Mouse (Mus musculus) testis, postnatal 14 days (tissue): ENCODE data around the gene Cacna1c.

Experiments used
- DNase-seq: peaks from one replicate; pipeline ENCODE4 v3.0.0; 2021; ENCODE audit warnings: low spot score

The Cacna1c gene

DNA sequence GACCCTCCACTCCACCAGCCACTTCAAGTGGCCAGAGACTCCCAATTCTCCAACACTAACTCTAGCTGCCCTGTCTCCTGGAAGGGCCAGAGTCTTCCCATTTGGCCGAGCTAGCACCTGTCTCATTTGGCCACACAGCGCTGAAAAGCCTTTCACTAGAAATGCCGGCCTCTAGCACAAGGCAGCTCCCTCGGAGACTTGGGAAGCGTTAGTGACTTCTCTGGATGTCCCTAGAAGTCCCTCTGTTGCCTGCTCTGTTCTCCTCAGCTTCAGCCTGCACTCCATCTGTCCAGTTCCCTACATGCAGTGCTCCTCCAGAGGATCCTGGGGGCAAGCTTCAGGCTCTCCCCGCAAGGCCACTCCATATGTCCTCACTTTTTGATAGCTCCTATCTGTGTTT is 101.1 kb downstream of the Cacna1c start:
- DNase-seq: no peak

DNA sequence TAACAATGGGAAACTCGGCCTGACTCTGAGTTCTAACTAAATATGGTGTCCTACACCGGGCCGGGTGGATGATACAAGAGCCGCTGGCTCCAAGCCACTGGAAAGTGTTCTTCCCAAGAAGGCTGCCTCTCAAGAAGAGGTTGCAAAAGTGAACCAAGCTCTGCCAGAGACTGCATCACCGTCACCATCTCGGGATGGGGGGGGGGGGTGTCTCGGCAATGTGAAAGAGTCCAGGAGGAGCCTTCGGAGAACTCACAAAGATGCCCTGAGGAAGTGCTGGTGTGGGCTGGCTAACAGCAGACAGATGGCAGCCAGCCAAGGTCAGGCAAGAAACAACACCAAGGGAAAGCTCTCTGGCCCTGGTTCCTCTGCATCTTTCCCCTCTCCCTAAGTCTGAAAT is 107.0 kb downstream of the Cacna1c start:
- DNase-seq: peak; percentile 41

DNA sequence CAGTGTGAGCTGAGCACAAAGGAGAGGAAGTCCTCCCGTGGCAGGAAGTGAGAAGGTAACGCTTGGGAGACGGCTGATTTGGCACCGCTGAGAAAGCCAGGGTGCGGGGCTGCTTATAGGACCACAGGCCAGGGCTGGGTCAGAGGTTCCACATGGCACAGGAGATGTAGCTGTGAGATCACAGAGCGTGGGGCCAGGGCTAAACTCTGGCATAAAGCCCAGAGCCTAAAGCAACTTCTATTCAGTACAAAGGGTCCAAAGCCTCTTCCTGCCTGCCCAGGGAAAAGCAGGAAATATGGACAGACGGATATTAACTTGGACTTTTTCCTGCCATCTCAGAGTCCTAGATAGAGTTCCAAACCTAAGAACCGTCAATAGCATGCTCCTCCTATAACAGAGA is 107.8 kb downstream of the Cacna1c start:
- DNase-seq: no peak

DNA sequence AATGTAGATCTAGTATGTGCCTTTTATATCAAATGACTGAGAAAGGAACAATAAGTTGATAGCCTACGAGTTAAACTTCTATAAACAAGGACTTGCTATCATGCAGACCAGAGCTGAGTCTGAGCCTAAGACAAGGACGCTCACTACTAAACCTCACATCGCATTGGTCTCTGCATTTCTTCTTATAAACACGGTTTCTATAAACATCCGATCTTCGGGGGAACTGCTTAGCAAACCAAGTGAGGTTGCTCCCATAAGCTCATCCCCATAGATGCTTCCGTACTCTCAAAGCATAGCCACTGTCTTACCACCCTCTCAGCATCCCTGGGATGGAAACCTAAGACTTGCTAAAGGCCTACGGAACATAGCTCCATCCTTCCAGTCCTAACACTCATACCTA is 108.3 kb downstream of the Cacna1c start:
- DNase-seq: no peak

DNA sequence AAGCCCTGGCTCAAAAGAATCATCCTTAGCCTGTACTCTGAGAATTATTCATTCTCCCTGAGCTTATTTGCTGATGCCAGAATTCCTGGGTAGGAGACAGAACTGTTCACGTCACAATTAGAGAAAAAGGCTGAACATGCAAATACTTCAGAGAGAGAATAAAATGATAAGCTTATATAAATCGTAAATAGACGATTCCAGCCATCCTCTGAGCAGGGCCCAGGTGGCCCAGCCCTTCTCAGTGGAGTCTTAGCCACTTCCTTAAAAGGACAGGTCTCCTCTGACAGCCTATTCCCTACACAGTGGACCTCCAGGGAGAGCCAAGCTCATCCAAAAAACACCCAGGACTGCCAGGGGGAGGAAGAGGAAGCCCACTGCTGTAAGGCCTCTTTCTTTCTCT is 110.4 kb downstream of the Cacna1c start:
- DNase-seq: no peak

DNA sequence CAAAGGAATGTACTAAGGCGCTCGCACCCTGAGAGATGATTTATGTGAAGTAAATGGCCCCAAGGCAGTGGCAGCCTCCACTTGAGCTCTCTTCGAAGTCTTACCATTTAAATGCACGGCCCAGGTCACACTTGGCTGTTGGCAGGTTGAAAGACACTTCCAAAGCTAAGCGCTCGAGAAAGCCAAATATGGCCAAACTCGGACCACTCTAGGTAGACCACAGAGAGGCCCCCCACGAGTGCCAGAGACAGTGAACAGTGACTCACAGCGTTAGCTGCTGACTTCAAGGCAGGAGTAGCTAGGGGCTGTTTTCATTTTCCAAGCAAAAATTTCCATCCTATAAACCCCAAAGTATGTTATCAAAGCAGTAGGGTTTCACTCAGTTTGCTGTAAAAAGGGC is 111.7 kb downstream of the Cacna1c start:
- DNase-seq: no peak

DNA sequence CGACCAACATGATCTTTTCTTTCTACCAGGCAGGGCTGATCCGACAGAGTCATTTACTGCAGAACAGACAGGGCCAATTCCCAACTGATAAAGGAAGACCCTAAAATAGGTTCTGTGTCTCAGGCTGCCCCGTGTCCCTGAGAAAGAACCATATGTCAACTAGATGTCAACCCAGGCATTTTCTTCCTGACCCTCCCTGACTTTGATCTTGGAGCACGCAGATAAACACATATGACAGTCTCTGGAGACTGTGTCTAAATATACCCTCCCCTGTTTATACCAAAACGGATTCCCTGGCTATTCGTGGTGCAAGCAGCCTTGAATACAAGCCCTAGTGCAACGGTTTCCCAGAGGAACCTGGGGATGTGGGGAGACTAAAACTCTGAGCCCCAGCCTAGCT is 112.7 kb downstream of the Cacna1c start:
- DNase-seq: no peak

DNA sequence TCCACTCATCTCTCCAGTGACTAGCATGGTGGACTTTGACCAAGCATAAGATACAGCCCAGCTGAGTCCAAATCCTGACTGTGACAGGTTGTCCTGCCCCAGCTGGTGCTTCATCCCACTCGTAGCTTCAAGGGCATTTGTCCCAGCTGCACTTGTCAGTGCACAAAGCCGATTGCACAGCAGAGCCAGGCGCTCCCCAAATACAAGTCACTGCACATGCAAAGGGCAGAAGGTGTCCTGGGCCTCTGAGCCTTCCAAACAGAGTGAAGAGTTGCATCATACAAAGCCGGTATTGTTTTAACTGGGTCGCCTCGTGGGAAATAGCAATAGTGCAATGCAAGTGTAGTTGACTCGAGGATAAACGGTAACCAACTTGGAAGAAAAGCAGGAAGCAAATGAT is 113.6 kb downstream of the Cacna1c start:
- DNase-seq: no peak

DNA sequence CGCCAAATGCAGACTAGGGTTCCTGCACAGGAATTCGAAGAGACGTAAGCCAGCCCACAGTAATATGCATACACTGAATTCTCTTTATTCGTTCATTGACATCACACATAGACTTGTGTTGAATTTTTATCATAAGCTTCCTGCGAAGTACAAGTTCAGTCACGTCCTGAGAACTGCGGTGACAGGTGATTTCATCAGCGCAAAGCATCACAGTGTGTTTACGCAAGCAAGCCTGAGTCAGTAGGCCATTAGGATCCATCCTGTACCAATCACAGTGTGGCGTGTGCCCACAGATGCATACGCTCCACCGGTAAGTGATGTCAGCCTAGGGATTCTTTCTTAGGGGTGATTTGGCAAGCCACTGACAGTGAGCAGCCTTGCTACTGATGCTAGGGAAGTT is 114.6 kb downstream of the Cacna1c start:
- DNase-seq: no peak

DNA sequence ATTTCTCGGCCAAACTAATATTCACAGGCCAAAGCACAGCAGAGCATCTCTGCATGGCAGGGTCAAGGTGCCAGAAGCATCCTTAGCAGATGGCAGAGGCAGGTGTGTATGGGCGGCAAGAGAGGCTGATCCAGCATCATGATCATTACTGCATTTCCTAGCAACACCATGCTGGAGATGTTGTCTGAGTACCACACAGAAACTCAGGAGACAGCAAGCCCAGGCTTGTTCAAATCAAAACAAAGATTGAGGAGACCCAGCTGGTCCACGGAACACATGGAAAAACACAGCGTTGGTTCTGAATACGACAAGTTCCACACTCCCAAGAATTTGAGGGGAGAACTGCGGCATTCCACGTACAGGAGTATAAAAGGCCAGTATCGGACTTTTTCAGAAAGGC is 116.6 kb downstream of the Cacna1c start:
- DNase-seq: no peak

DNA sequence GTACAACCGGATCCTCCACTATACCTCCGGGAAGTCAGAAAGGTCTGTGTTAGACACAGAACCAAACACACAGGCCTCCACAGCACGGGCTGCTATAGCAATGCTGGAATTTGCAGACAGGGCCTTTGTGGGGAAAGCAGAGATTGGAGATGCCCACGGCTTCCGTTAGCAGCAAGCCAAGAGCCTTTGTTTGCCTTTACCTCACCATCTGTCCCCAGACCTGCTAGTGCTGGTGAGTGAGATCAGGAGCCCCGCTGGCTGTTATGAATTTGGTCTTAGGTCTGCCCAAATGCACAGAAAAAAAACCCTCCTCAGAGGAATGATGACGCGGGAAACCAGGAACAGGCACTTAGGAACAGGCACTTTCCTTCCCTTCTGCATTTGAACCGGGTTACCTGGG is 117.3 kb downstream of the Cacna1c start:
- no peak for DNase-seq

DNA sequence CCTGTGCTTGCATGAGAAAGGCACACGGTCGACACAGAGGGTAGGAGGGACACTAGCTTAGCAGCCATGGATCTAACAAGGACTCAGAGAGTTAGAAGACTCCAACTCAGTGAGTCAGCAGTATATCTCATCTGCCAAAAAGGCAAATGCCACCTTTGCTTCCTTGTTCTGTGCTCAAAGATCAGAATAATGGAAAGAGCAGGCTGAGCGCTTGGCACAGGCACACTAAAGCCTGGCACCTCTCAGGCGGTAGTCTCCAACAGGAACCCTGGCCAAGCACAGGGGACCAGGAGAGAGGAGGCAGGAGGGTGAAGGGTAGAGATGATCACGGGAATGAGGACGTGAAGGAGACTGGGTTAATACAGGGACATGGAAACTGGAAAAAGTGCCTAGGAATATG is 119.0 kb downstream of the Cacna1c start:
- no peak for DNase-seq

DNA sequence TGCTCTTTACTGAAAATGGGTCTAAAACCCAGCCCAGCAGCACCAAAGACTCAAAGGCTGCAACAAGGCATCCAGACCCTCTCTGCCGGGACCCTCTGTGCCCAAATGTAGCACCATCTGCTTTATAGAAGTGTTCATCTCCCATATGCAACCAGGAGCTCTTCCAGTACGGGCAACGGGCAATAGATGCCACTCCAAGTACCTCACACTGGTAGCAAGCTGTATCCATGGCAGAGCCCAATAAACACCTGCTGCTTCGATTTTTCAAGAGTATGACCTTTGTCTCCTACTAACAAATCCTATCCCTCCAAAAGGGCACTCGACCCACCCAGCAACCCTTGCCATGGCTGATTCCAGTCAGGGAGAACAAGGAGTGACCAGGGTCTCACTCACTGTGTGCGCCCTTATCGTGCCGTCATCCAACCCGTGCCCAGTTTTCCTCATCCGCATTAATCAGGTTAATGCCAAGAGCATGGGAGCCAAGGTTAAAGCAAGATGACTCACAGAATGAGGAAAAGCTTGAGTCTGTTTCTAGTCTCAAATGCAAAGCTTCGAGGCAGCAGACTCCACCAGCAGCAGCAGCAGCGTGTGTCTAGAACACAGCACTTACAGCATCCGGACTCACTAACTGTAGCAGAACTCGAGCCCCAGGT is 122.7 kb downstream of the Cacna1c start:
- no peak for DNase-seq

DNA sequence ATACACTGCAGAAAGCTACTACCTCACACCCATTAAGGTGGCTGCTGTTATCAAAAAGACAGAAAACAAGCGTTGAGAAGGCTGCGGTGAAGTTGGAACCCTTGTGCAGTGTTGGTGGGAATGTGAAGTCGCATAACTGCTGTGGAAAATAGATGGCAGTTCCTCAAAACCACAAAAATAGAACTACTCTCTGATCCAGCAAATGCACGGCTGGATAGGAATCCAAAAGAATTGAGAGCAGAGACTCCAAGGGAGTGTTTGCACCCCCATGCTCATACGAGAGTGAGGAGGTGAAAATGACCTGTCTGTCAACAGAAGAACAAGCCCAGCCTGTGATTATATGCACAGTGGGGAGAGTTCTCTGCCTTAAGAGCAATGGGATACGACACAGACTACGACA is 123.4 kb downstream of the Cacna1c start:
- no peak for DNase-seq

DNA sequence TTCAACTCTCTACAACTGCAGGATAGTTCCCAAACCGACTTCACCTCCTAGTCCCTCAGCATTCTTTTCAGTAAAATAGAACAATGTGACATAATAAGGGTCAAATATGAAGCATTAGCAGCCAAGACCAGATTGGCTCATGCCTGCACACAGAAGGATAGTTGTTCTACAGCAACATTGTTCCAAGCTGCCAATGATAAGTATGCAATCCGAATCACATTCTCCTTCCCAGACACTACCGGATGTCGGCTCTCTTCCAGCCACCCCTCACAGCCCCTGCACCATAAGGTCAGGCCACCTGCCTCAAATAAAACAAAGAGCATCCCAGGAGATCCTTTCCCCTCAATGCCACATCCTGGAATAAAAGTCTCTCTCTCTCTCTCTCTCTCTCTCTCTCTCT is 125.4 kb downstream of the Cacna1c start:
- peak; percentile 35 for DNase-seq

DNA sequence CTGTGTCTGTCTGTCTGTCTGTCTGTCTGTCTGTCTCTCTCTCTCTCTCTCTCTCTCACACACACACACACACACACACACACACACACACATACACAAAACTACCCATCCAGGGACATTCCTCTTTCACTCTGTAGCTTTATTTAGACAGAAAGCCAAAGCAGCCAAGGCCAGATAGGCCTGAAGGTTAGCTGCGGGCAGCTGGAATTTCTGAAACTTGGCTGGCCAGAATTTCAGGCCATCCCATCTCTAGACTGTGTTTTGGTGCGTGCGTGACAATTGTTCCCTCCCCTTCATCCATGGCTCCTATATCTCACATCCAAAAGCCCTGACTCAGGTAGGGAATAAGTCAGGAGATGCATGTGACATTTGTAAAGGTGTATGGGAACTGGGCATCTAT is 125.9 kb downstream of the Cacna1c start:
- DNase-seq: no peak

DNA sequence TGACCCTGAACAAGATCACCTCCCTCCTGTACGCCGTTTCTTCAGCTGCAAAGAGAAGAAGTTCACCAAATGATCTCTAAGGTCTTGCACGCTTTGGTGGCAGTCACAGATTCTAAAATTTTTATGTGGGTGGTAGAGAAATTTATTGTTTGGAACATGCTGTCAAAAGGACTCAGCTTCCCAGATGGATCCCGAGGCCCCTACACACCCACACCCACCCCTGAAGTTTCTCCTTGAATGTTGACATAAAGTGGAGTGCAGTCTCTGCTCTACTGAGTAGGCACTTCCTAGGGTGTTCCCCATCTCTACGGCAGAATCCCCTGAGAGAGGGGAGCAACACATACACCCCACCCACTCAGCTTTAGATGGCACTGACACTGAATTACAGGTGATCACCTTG is 127.1 kb downstream of the Cacna1c start:
- DNase-seq: no peak

DNA sequence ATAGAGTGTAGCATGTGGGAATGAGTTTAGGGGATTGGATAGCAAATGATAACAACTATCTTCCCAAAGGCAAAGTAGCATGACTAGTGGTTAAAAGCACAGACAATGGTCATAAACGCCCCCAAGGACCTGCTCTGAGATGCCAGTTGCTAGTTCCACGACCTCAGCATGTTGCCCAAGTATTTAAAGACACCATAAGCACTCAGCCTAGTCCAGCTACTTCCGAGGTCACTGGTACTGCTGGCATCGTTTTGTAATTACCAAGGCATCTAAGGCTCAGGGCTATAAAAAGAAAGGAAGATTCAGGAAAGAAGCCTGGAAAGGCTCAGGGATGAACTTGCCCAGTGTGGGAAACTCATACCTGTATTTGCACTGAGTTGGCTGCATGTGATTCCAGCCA is 127.6 kb downstream of the Cacna1c start:
- DNase-seq: no peak

DNA sequence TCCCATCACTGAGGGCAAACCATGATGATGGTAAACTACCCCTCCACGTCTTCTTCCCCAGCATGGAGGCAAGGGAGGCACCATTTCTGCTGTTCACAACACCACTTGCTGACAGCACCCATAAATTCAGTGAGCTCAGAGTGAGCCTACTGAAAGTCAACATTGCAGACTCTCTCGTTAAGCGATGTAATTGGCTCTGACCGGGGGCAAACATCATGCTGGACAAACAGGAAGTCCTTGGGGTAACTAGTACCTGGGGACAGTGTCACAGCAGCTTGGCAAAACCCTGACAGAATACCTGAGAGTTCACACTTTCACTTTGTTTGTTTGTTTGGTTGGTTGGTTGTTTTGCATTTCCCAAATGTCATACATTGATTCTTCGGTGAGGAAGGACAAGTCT is 131.3 kb downstream of the Cacna1c start:
- DNase-seq: no peak

DNA sequence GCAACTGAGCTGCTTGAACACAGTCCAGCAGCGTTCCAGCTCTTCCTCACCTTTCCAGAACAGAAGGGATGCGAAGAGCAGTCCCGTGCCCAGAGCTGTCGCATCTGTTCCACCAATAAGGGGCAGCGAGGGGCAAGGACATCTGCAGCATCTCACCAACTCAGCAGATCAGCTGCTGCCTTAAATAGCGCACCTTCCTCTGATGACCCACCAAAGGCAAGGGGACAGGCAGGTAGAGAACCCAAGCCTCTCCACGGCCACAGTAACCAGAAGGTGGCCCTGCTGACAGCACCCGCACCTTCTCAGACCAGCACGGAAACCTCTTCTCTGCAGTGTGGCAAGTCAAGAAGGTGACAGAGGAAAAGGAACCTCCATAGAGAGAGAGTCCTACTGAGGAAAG is 131.8 kb downstream of the Cacna1c start:
- no peak for DNase-seq

DNA sequence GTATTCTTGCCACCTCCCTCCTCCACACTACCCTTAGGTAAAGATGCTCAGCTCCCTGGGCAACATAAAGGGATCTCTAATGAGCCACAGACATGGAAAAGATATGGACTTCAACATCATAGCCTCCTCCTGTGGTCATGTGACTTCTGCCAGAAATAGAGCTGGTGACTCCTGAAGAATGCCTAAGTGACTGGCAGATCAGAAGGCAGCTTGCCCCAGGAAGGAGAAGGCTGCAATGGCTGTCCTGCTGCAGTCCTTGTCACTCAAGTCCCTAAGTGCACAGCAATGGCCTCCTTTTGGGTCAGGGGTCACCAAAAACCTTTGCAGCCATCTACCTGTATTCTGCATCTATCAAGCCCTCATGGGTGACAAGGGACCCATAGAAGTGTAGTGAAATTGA is 133.5 kb downstream of the Cacna1c start:
- no peak for DNase-seq

DNA sequence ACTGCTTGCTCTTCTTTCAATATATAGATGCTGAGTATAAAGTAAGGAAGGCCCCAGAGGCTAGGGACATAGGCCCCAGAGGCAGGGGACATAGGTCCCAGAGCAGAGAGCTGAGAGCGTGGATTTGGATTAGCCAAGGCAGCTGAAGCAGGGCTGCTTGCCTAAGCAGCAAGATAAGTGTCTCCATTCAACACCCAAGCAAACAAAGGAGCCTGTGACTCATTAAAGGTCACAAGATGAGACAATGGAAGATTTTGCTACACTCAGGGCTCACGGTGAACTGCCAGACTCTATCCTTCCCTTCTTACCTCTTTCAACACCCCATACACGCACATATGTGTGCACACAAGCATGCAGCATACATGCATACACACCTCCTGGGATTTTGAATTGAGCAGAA is 137.3 kb downstream of the Cacna1c start:
- DNase-seq: no peak

DNA sequence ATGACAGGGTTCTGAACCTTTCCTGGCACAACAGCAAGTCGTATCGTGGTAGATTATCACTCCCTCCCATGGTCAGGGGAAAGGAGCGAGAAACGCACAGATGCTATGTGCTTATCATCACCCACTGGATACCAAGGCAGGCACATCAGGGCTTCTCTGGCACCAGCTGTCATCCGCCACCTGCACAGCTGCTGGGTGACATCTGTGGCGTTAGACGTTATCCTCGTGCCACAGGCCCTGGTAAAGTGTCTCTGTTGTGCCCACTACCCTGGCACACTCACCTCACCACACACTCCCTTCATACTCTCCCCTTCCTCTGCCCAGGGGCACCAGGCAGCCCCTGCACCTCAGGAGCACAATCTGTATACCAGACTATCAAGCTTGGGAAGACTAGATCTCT is 137.8 kb downstream of the Cacna1c start:
- no peak for DNase-seq

DNA sequence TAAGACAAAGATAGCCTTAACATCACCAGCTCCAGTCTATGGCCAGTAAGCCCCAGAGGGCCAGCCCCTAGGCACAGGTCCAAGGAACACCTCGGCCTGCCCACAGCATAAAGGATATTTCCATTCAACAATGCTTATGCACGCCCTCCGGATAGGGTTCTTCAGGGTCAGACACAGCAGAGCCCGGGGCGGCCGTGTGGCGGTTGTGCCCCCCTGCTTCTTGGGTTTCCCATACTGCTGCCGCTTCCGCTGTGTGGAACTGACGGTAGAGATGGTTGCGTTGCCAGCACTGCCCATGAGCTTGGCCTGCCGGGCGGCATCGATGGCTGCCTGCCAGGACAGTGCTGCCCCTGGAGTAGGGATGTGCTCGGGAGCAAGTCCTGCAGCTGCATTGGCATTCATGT is 139.1 kb downstream of the Cacna1c start:
- DNase-seq: no peak

DNA sequence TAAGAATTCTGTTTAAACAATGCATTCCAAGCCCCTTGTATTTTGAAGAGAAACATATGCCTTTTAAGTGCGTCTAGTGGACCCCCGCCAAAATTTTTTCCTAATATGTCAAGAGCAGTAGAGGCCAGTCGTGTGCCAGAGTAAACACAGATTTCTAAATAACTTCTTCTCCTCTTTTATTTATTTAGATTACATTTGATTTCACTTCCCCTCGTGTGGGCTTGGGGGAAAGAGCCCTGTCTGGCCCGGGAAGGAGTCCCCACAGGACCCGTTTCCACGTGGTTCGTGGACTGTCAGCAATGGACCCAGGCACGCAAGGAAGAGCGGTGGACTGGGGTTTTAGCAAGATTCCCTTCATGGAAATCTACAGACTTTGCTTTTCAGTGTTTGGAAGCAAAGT is 143.4 kb downstream of the Cacna1c start:
- no peak for DNase-seq
